Mouse (Mus musculus): ENCODE results near the gene Kcnj14. TPM values are rescaled to one million over a fixed set of nuclear protein-coding genes. Genes with fewer than 3 reads are reported as not detected.

The Kcnj14 gene
- polyA plus RNA-seq, 1 experiment from 2014 or later: 0.75 TPM

DNA sequence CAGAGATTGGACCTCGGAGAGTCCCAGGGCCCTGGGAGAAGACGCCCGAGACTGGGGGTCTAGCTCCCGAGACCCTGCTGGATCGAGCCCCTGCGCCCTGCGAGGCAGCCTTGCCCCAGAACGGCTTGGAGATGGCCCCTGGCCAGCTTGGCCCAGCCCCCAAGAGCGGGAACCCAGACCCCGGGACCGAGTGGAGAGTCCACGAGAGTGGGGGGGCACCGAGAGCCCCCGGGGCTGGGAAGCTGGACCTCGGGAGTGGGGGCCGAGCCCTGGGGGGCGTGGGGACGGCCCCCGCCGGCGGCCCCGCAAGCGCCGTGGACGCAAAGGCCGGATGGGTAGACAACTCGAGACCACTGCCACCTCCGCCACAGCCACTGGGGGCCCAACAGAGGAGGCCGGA, 29.6 kb downstream of the Kcnj14 start:
- Histone ChIP-seq H3K9ac (ENCODE audit: low read length) (no peak overlapping the region), H3K27ac (ENCODE audit: low read depth, low read length) (no peak overlapping the region), H3K4me2 (no peak overlapping the region), H3K9me3 (ENCODE audit: control insufficient read depth, low read length) (no peaks in the 10 kb centered on the region), H3K4me1 (ENCODE audit: control insufficient read depth, insufficient read depth, low read length) (peaks cover 14% of the 10 kb centered on the region), H3K27me3 (ENCODE audit: control insufficient read depth, insufficient read depth, low read length) (peaks cover 22% of the 10 kb centered on the region), H3K4me3 (ENCODE audit: low read depth, low read length) (no peak overlapping the region), H3K36me3 (ENCODE audit: control insufficient read depth, insufficient read depth, low read length) (peaks cover 26% of the 10 kb centered on the region)
- 96% methylated on average over 26 of the region's 29 CpGs for WGBS
- ATAC-seq (ENCODE audit: low FRiP score) (no peak), DNase-seq (ENCODE audit: low spot score, missing footprints) (no peak)

GRCm38 (mm10) chr7:45793969-45794585, 30.5 kb downstream of the Kcnj14 start:
- H3K27ac ChIP-seq (ENCODE audit: low read depth, low read length): no peak overlapping the region
- no peaks in the 10 kb centered on the region for H3K9me3 ChIP-seq (ENCODE audit: control insufficient read depth, low read length)
- no peak overlapping the region for H3K4me3 ChIP-seq (ENCODE audit: low read depth, low read length)
- WGBS: 90% methylated on average over 43 of the region's 44 CpGs
- no peak overlapping the region for H3K4me2 ChIP-seq
- H3K9ac ChIP-seq (ENCODE audit: low read length): no peak overlapping the region
- peaks cover 22% of the 10 kb centered on the region for H3K27me3 ChIP-seq (ENCODE audit: control insufficient read depth, insufficient read depth, low read length)
- peaks cover 14% of the 10 kb centered on the region for H3K4me1 ChIP-seq (ENCODE audit: control insufficient read depth, insufficient read depth, low read length)
- peaks cover 31% of the 10 kb centered on the region for H3K36me3 ChIP-seq (ENCODE audit: control insufficient read depth, insufficient read depth, low read length)
- no peak for DNase-seq (ENCODE audit: low spot score, missing footprints)
- ATAC-seq (ENCODE audit: low FRiP score): no peak

GRCm38 (mm10) chr7:45793240-45793639, 31.3 kb downstream of the Kcnj14 start:
- H3K4me3 ChIP-seq (ENCODE audit: low read depth, low read length): no peak overlapping the region
- ATAC-seq (ENCODE audit: low FRiP score) (no peak), DNase-seq (ENCODE audit: low spot score, missing footprints) (no peak)
- 84% methylated on average over 24 of the region's 24 CpGs for WGBS
- H3K9ac ChIP-seq (ENCODE audit: low read length): no peak overlapping the region
- peaks cover 10% of the 10 kb centered on the region for H3K4me1 ChIP-seq (ENCODE audit: control insufficient read depth, insufficient read depth, low read length)
- H3K27ac ChIP-seq (ENCODE audit: low read depth, low read length): no peak overlapping the region
- H3K27me3 ChIP-seq (ENCODE audit: control insufficient read depth, insufficient read depth, low read length): peaks cover 15% of the 10 kb centered on the region
- peaks cover 31% of the 10 kb centered on the region for H3K36me3 ChIP-seq (ENCODE audit: control insufficient read depth, insufficient read depth, low read length)
- no peak overlapping the region for H3K4me2 ChIP-seq
- H3K9me3 ChIP-seq (ENCODE audit: control insufficient read depth, low read length): no peaks in the 10 kb centered on the region

DNA sequence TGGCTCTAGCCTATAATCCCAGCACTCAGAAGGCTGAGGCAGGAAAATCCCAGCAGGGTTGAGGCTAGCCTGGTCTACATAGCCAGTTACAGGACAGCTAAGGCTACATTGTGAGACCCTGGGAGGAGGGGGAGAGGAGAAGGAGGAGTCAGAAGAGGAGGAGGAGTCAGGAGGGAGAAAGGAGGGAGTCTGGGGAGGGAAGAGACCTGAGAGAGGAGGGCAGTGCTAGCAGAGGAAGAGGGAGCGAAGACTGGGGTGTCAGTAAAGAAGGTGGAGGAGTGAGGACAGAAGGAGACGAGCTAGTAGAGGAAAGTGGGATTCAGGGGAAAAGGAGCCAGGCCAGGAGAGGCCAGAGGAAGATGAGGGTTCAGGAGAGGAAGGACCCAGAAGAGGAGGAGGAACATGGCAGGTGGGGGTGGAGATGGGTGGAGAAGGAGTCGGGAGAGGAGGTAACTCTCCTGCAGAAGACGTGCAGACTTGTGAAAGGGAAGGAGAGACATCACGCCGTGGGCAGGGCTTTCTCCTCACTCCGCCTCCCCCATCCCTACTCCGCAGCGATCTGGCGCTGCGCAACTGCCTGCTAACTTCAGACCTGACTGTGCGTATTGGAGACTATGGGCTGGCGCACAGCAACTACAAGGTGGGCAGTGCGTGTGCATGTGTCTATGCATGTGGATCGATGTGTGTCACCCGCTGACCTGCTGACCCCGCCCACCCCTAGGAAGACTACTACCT, 32.7 kb downstream of the Kcnj14 start:
- peak; percentile 74 for DNase-seq (ENCODE audit: low spot score, missing footprints)
- H3K4me1 ChIP-seq (ENCODE audit: control insufficient read depth, insufficient read depth, low read length): peaks cover 5% of the 10 kb centered on the region; the same call in 1 of the 2 replicates
- H3K4me3 ChIP-seq (ENCODE audit: low read depth, low read length): no peak overlapping the region
- H3K27ac ChIP-seq (ENCODE audit: low read depth, low read length): no peak overlapping the region
- peaks cover 2% of the 10 kb centered on the region for H3K27me3 ChIP-seq (ENCODE audit: control insufficient read depth, insufficient read depth, low read length)
- H3K4me2 ChIP-seq: no peak overlapping the region
- 77% methylated on average over 17 of the region's 17 CpGs for WGBS
- no peaks in the 10 kb centered on the region for H3K9me3 ChIP-seq (ENCODE audit: control insufficient read depth, low read length)
- peaks cover 34% of the 10 kb centered on the region for H3K36me3 ChIP-seq (ENCODE audit: control insufficient read depth, insufficient read depth, low read length)
- no peak overlapping the region for H3K9ac ChIP-seq (ENCODE audit: low read length)
- no peak for ATAC-seq (ENCODE audit: low FRiP score)

GRCm38 (mm10) chr7:45790721-45791120, 33.9 kb downstream of the Kcnj14 start:
- H3K27ac ChIP-seq (ENCODE audit: low read depth, low read length): no peak overlapping the region
- no peak overlapping the region for H3K9ac ChIP-seq (ENCODE audit: low read length)
- WGBS: 85% methylated on average over 6 of the region's 6 CpGs
- H3K4me3 ChIP-seq (ENCODE audit: low read depth, low read length): no peak overlapping the region
- H3K9me3 ChIP-seq (ENCODE audit: control insufficient read depth, low read length): no peaks in the 10 kb centered on the region
- H3K4me1 ChIP-seq (ENCODE audit: control insufficient read depth, insufficient read depth, low read length): peaks cover 10% of the 10 kb centered on the region; the same call in 1 of the 2 replicates
- peaks cover 2% of the 10 kb centered on the region for H3K27me3 ChIP-seq (ENCODE audit: control insufficient read depth, insufficient read depth, low read length)
- H3K4me2 ChIP-seq: no peak overlapping the region
- DNase-seq (ENCODE audit: low spot score, missing footprints) (peak; percentile 35), ATAC-seq (ENCODE audit: low FRiP score) (no peak)
- peaks cover 32% of the 10 kb centered on the region for H3K36me3 ChIP-seq (ENCODE audit: control insufficient read depth, insufficient read depth, low read length)

- Histone ChIP-seq H3K4me2 (no peak overlapping the region), H3K27ac (ENCODE audit: low read depth, low read length) (no peak overlapping the region), H3K9me3 (ENCODE audit: control insufficient read depth, low read length) (no peaks in the 10 kb centered on the region), H3K27me3 (ENCODE audit: control insufficient read depth, insufficient read depth, low read length) (peaks cover 2% of the 10 kb centered on the region), H3K4me3 (ENCODE audit: low read depth, low read length) (no peak overlapping the region), H3K9ac (ENCODE audit: low read length) (no peak overlapping the region), H3K36me3 (ENCODE audit: control insufficient read depth, insufficient read depth, low read length) (peaks cover 17% of the 10 kb centered on the region), H3K4me1 (ENCODE audit: control insufficient read depth, insufficient read depth, low read length) (peaks cover 21% of the 10 kb centered on the region)
- DNase-seq (ENCODE audit: low spot score, missing footprints): peak; percentile 65
- 88% methylated on average over 22 of the region's 22 CpGs for WGBS
- no peak for ATAC-seq (ENCODE audit: low FRiP score)
These were observed 36.9 kb downstream of the Kcnj14 start for GRCm38 (mm10) chr7:45787642-45788041.

DNA sequence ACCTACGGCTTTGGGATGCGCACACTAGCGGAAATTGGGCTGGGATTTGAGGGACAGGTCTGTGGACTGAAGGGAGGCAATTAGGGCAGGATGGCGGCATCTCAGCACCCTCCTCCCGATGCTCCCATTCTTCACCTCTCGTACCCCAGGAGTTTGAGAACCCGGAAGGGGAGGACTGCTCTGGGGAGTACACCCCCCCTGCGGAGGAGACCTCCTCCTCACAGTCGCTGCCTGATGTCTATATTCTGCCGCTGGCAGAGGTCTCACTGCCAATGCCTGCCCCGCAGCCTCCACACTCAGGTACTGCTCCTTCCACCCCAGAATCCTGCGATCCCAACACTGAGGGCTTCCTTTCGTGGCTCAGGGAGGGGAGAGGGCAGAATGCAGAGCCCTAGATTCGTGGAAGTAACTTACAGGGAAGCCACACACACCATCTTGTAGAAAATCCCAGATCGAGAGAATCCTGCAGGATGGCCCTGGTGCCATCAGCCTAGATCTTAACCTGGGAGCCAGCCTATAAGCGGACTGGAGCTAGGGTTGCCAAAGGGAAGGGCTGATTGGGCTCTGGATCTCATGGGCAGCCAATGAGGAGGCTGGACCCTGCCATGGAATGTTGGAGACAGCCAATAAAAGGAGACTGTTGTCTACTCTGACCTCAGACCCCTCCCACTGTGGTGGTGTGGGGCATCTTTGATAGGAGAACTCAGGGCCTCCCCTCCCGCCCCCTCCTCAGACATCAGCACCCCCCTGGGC, 37.7 kb downstream of the Kcnj14 start:
- H3K27ac ChIP-seq (ENCODE audit: low read depth, low read length): no peak overlapping the region
- peak overlapping the region; percentile 79 for H3K4me2 ChIP-seq
- peak overlapping the region; percentile 71 for H3K4me3 ChIP-seq (ENCODE audit: low read depth, low read length)
- no peaks in the 10 kb centered on the region for H3K9me3 ChIP-seq (ENCODE audit: control insufficient read depth, low read length)
- DNase-seq (ENCODE audit: low spot score, missing footprints): peak; percentile 84
- peak; percentile 20 for ATAC-seq (ENCODE audit: low FRiP score)
- 10% methylated on average over 17 of the region's 17 CpGs for WGBS
- peaks cover 15% of the 10 kb centered on the region for H3K36me3 ChIP-seq (ENCODE audit: control insufficient read depth, insufficient read depth, low read length)
- peaks cover 21% of the 10 kb centered on the region for H3K4me1 ChIP-seq (ENCODE audit: control insufficient read depth, insufficient read depth, low read length)
- peak overlapping the region; percentile 82 for H3K9ac ChIP-seq (ENCODE audit: low read length)
- H3K27me3 ChIP-seq (ENCODE audit: control insufficient read depth, insufficient read depth, low read length): peaks cover 2% of the 10 kb centered on the region; the same call in 1 of the 2 replicates

DNA sequence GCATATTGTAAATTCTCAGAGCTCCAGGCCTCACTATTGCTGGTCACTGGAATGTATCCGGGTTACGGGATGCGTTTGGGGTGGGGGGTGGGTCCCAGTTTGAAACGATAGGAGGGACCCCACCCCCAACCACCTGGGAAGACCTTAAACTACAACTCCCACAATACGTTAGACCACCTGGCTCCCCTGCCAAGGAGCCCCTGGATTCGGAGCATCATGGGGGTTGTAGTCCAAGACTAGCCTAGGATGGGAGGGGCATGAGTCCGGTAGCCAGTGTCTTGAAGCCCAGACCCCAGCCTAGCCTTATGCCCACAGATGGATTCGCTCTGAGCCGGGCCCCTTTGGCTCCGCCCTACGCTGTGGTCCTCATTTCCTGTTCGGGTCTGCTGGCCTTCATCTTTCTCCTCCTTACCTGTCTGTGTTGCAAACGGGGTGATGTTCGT, 38.4 kb downstream of the Kcnj14 start:
- peak; percentile 62 for ATAC-seq (ENCODE audit: low FRiP score)
- Histone ChIP-seq H3K9me3 (ENCODE audit: control insufficient read depth, low read length) (no peaks in the 10 kb centered on the region), H3K4me2 (peak overlapping the region; percentile 79), H3K4me3 (ENCODE audit: low read depth, low read length) (peak overlapping the region; percentile 71), H3K36me3 (ENCODE audit: control insufficient read depth, insufficient read depth, low read length) (peaks cover 14% of the 10 kb centered on the region), H3K9ac (ENCODE audit: low read length) (peak overlapping the region; percentile 82), H3K27me3 (ENCODE audit: control insufficient read depth, insufficient read depth, low read length) (peaks cover 2% of the 10 kb centered on the region; the same call in 1 of the 2 replicates), H3K4me1 (ENCODE audit: control insufficient read depth, insufficient read depth, low read length) (peaks cover 21% of the 10 kb centered on the region), H3K27ac (ENCODE audit: low read depth, low read length) (peak overlapping the region; percentile 85)
- DNase-seq (ENCODE audit: low spot score, missing footprints): peak; percentile 97
- whole genome bisulfite sequencing: 2% methylated on average over 14 of the region's 14 CpGs

Data from midbrain, embryonic 11.5 days (tissue).